Mouse (Mus musculus) right cerebral cortex, postnatal 14 days (tissue): ENCODE data around the gene Gtpbp8.

Experiments used
- DNase-seq: peaks from one replicate; pipeline ENCODE4 v3.0.0; 2022

Gene Gtpbp8

DNA sequence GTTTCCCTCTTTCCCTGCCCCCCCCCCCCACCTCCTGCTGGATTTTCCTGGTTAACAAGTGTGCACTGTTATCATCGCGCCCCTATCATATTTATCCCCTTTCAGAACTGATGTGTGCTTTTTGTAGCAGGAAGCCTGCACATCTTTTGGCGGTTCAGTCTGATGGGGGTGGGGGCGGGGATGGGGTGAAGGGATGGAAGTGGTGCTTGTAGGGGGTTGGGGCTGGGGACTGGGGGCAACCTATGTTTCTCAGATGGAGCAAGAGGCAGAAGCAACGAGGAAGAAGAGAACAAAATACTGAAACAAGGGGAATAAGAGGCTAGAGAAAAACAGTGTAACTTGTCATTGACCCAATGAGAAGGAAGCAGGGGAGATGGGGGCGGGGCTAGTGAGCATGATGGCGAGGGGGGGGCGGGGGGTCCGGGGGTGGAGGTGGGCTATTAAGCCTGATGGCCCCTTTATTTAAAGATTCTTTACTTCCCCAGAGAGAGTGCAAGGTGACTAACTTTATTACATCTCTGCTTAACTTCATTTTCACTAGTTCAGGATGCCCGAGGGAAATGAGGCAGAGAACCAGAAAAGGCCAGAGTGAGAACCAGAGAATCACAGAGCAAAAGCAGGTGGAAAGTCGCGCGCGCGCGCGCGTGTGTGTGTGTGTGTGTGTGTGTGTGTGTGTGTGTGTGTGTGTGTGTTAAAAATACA lies 58.3 kb downstream of the Gtpbp8 start:
- DNase-seq: no peak

DNA sequence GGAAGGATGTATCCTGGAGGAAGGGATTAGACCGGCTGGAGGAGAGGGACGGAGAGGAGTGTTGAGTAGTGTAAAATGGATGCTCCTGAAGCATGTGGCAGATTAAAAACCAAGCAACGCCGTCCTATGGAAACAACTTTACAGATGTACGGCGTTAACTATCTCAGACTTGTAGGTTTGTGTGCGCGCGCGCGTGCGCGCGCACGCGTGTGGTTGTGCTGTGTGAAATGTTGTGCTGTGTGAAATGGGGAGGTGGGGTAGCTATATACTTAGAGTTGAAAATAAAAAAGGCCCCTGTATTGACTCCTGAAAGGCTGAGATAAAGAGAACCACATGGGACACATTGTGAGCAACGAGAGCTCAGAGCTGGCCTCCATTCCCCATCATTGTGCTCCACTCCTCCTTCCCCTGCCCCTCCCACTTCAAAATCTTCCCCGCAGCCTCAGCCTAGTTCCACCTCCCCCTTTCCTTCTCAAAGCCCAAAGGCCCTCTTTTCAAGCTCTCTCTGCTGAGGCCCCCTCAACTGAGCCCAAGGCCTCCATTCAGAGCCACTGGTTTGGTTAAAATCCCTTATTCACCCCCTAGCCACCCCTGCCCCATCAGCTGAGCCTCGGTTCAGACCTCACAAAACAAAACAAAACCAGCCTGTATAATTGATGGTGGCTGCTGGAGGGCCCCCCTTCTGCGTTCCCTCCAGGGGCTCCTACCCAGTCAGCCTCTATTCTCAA lies 59.0 kb downstream of the Gtpbp8 start:
- no peak for DNase-seq
